Mouse (Mus musculus) testis, postnatal 14 days (tissue): ENCODE data around the gene 4930404H24Rik.
"Not testable (repeated sequence)": the region's sequence is repeated elsewhere in the genome, so short reads cannot be mapped to it uniquely, and the experiment has no call there.

Source experiments
- DNase-seq: peaks from one replicate; pipeline ENCODE4 v3.0.0; 2021; ENCODE audit warnings: low spot score

4930404H24Rik gene

GRCm38 (mm10) chr2:153478583-153478982 lies 14.0 kb upstream of the 4930404H24Rik start:
- no peak for DNase-seq

DNA sequence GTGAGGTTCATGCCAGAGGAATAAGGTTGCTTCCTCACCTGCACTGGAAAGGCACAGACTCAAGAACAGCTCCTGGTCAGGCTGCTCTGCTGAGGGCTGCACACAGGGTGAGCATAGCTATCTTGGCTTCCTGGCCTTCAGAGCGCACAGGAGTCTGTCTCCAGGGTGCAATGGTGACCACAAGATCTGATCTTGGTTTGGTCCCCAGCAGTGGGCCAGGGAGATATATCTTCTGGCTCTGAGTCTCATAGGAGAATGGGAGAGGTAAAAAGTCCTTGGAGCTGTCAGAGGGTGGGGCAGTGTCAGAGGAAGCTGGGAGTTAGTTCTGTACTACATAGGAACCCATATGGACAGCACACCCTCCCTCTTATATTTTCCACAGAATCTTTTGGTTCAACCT lies 13.1 kb upstream of the 4930404H24Rik start:
- DNase-seq, result no peak

DNA sequence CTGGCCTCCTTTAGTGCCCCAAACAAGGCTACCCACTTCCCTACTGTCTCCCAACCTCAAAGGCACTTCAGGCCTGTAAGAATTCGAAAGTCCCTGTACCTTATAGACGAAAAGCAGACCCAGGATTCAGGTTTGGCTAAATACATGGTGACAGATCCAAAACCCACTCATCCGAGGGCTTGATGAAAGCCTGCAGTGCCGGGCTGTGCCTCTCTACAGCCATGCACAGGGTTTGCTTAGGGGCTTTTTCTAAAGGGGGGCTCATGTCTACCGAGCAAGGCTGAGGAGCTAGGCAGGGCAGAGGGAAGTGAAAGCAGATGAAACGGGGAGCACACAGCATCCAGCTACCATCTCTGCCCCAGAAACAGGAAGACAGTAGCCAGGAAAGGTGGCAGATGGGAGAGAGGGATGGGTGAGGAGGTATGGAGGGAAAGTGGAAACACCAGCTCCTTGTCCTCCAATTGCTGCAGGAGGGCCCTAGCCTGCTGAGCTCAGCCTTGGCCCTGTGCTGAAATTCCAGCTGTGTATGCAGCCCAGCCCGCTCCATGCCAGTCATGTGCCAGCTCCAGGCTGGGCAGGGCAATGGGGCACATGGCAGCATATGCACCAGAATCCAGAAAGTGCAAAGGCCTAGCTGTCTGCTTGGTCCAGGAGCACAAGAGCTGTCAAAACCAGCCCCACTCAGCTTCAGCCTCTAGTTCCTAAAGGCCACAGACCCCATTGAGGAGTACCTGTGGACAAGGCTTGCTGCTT lies 11.3 kb upstream of the 4930404H24Rik start:
- DNase-seq, result no peak

GRCm38 (mm10) chr2:153481861-153482120 lies 10.8 kb upstream of the 4930404H24Rik start:
- no peak for DNase-seq

DNA sequence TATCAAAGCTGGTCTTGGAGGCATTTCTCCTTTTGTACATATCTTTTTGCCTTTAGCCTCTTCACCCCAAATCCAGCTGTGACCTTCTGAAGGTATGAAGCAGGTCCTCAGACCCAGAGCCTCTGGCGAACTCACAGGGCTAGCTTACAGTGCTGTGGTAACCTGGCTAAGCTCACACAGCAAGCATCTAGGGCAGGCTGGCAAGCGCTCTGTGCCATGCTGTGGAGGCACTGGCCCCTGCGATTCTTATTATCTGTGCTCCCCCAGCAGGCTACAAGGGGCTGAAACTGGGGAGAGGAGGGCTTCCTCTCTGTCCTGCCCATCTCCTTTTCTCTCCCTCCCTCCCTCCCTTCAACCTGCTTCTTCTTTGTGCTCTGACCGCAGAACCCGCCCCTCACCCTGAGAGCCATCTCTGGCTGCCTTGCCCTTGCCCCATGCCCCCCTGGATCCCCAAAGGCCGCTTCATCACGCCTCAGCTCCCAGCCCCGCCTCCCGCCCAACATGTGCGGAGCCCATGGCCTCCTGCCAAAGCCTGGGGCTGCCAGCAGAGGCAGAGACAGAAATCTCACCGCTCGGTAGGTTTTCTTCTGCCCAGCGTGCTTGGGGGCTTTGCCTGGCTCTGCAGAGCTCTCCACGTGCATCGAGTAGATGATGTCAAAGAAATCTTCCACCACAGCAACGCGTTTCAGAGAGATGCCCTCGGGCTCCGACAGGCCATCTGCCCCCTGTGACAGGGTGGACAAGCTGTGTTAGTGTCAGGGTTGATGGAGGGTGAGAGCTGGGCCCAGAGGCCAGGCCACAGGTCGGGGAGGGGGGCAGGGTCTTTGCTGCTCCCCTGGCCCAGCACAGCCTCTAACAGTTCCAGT lies 9.2 kb upstream of the 4930404H24Rik start:
- no peak for DNase-seq

DNA sequence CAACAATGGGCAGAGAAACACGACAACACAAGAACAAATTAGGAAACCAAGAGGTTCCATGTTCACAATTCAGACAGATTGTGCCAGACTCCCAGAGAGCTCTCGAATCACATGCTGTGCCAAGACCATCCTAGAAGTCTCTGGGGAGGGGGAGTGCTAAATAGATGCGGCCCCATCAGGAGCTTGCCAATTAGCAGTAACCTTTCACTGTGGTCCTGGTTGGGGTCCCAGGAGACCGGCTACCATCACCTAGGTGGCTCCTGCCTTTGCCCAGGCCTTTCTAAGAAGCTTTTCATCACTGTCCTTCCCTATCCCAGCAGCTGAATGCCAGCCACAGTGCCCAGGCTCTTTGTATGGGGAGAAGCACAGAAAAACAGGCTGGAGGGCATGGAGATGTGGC lies 8.5 kb upstream of the 4930404H24Rik start:
- no peak for DNase-seq

DNA sequence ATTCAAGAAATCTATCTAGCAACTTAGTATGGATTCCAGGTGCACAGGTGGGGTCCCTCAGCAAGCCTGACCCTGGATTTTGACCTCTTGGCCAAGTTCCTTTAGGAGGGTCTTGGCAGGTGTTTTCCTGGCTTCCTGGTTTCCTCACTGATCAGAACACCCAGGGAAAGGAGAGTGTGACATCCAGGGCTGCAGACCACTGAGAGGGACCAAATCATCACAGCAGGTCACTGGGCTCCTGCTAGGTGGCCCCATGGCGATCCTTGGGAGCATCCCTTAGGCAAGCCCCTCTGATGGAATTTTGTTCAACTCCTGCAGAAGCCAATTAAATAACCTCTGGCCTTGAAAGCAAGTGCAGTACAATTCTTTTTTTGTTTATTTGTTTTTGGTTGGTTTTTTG lies 2.5 kb upstream of the 4930404H24Rik start:
- no peak for DNase-seq

DNA sequence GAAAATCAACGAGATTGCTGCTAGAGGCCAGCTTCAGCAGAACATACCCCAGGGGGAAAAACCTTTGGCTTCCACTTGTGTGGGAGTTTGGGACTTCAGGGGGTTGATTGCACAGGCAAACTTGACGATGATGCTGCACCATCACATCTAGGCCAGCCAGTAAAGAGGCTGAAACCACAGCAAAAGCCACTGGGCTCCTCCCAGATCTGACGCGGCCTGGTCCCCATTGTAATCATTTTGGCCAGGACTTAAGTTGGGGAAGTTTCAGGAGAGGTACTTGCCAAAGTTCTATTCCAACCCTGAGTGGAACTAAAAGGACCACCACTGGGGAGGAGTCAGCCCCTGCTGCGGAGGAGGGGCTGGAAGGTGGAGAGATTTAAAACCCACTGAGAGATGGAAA lies 1.6 kb upstream of the 4930404H24Rik start:
- no peak for DNase-seq

DNA sequence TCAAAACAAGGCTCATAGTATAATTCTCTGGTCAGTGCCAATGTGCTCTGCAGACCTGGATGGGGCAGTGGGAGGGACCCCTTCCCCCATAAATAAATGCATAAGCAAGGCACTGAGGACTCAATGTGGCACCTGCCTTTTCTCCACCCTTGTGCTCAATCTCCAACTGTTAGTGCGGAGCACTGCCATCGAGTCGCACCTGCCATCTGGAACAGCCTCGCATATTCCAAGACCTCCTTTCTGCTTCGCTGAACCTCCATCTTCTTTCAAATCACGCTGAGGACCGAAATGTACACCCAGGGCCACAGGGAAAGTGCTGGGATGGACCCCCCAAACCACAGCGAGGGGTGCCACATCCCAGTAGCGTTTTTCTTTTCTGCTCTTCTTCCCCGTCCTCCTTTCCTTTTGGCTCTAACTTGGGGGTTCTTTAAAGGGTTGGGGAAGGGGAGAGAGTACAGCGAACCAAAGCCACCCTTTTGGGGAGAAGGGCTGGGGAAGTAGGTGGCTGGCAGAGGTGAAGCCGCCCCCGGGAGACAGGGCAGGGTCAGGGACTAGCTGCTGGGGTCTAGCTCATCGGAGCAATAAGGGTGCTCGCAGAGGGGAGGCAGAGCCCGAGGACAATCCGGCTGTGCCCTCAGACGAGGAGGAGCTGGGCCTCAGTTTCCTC lies 945 bp upstream of the 4930404H24Rik start:
- no peak for DNase-seq

DNA sequence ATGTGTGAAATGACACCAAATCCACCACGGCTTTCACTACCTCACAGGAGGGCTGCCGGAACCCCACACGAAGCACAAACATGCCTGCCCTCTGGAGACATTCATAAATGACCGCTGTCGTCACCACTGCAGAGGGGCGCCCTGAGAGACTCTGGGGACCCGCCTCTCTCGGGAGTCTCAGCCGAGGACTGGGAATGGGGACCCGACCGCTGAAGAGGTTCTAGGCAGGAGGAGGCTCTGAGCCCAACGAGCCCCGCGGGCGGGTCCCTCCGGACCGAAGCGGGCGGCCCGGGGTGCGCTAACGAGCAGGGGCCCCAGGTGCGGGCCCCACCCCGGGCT lies 442 bp upstream of the 4930404H24Rik start:
- peak; percentile 63 for DNase-seq

DNA sequence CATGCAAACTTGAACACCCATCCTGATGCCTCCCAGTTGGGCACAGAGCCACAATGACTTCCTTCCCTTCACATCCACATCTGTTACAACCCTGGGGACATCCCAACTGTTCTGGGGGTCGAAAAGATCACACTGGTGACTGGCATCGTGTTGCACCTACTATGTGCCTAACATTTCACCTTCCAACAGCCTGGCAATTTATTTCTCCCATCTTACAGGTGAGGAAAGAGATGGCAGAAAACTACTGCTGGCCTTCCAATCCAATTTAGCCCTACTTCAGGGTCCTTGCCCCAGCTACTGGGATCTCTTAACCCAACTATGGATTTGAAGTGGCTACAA lies 772 bp downstream of the 4930404H24Rik start:
- DNase-seq, result no peak

GRCm38 (mm10) chr2:153493781-153494292 lies 1.2 kb downstream of the 4930404H24Rik start:
- no peak for DNase-seq

- no peak for DNase-seq
Observed at GRCm38 (mm10) chr2:153494293-153494811, 1.8 kb downstream of the 4930404H24Rik start.

GRCm38 (mm10) chr2:153495391-153495790 lies 2.8 kb downstream of the 4930404H24Rik start:
- DNase-seq, result not testable (repeated sequence)

- DNase-seq, result no peak
Observed at GRCm38 (mm10) chr2:153495818-153496217, 3.2 kb downstream of the 4930404H24Rik start.

- no peak for DNase-seq
Observed at GRCm38 (mm10) chr2:153496301-153496700, 3.7 kb downstream of the 4930404H24Rik start.

DNA sequence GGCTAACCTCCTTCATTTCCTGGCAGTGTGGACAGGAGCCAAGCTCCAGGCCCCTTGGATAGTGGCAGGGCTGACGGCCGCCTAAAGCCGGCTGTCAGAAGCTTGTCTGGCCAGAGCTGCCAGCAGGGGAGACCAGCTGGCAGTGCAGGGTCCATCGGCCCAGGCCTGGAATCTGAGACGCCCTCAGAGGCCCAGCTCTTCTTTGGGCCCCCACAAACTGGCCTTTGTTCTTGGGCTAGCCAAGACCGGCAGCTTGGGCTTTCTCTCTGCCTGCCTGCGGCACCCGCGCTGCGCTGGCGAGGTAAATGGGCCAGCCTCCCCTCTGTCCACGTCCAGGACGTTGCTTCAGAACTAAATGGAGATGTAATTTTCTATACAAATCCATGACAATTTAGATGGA lies 4.3 kb downstream of the 4930404H24Rik start:
- DNase-seq, result no peak

- no peak for DNase-seq
Observed at GRCm38 (mm10) chr2:153499154-153499553, 6.6 kb downstream of the 4930404H24Rik start.

DNA sequence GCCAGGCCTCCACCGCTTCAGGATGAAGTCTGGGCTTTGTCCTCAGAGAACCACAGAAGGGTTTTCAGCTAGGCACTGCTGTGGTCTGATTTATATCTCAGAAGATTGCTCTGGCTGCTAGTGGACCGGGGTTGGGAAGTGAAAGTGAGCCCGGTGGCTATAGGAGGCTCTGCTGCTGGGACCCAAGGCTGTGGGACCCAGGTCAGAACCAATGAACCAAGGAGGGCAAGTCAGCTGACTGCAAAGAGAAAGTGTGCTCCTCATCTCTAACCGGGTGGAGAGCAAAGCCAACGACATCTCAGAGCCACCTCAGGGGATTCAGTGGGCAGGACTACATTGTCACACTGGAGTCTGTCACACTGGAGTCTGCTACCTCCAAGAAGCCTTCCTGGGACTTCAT lies 13.8 kb downstream of the 4930404H24Rik start:
- DNase-seq, result no peak

GRCm38 (mm10) chr2:153507969-153508368 lies 15.4 kb downstream of the 4930404H24Rik start:
- no peak for DNase-seq

GRCm38 (mm10) chr2:153508405-153508804 lies 15.8 kb downstream of the 4930404H24Rik start:
- no peak for DNase-seq

GRCm38 (mm10) chr2:153509211-153510029 lies 16.8 kb downstream of the 4930404H24Rik start:
- no peak for DNase-seq
